Mouse (Mus musculus) testis, adult 2 months (tissue): ENCODE data around the gene Hadh.

Source experiments
- CTCF ChIP-seq: fragments of 200-500 bp; IDR thresholded peaks from 2 replicates; pipeline ENCODE4 v1.5.1; 2012; ENCODE audit warnings: low read depth, mild to moderate bottlenecking, inconsistent platforms, low read length, moderate library complexity; ENCODE audit not compliant: control insufficient read depth, insufficient read depth, insufficient replicate concordance
- POLR2A ChIP-seq: fragments of 200-500 bp; IDR thresholded peaks from 2 replicates; pipeline ENCODE4 v1.6.1; 2012; ENCODE audit warnings: low read depth, mild to moderate bottlenecking, inconsistent platforms, low read length, moderate library complexity; ENCODE audit not compliant: control insufficient read depth

DNA sequence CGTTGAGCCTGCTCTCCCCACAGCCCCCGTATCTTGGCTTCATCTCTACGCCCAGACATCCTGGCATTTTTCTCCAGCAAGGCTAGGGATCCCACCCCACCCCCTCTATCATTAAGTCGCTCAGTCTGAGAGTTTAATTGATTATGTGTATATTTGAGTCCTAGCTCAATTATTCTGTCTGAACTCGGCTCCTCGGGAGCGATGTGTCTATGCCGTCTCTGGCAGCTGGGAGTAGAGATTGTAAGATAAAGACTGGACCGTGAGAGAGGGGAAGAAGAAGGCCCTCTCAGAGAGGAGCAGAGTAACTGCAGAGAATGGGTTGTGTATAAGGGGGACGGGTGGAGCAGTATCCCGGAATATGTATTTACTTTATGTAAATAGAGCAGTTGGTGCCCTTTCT lies 81.7 kb downstream of the Hadh start:
- TF ChIP-seq POLR2A (no peak), CTCF (no peak)
